Mouse (Mus musculus) MEL (cell line): Measurements from ENCODE around the gene 4930402F06Rik.

Source experiments
- CTCF ChIP-seq, 3 experiments: IDR thresholded peaks in 2 of 3; conservative IDR thresholded peaks in 1 of 3; 2 replicates each; pipeline ENCODE4 v1.5.1; 2011 to 2012; ENCODE audit warnings: low read length in 3 of 3, low read depth in 2 of 3, mild to moderate bottlenecking in 2 of 3, improper control_type of control experiment in 1 of 3, inconsistent platforms in 1 of 3, mixed read lengths in 1 of 3, moderate library complexity in 1 of 3; ENCODE audit not compliant: control insufficient read depth in 1 of 3, insufficient read depth in 1 of 3, poor library complexity in 1 of 3, severe bottlenecking in 1 of 3
- ELF1 ChIP-seq: IDR thresholded peaks from 2 replicates; pipeline ENCODE4 v1.6.1; 2014; ENCODE audit warnings: low read depth, mild to moderate bottlenecking, inconsistent platforms, low read length, improper control_type of control experiment, moderate library complexity
- JUND ChIP-seq: IDR thresholded peaks from 2 replicates; pipeline ENCODE4 v1.6.1; 2011; ENCODE audit warnings: low read depth, mild to moderate bottlenecking, improper control_type of control experiment, low read length
- MAX ChIP-seq: IDR thresholded peaks from 2 replicates; pipeline ENCODE4 v1.6.1; 2011; ENCODE audit warnings: low read length, improper control_type of control experiment
- MAZ ChIP-seq: IDR thresholded peaks from 2 replicates; pipeline ENCODE4 v1.6.1; 2012; ENCODE audit warnings: low read depth, mild to moderate bottlenecking, inconsistent platforms, low read length, improper control_type of control experiment
- MYC ChIP-seq: IDR thresholded peaks from 2 replicates; pipeline ENCODE4 v1.6.1; 2011; ENCODE audit warnings: low read depth, mild to moderate bottlenecking, low read length, improper control_type of control experiment, moderate library complexity
- NRF1 ChIP-seq: IDR thresholded peaks from 2 replicates; pipeline ENCODE4 v1.6.1; 2014; ENCODE audit warnings: low read depth, mild to moderate bottlenecking, inconsistent platforms, low read length, improper control_type of control experiment, moderate library complexity; ENCODE audit not compliant: poor library complexity, insufficient read depth, severe bottlenecking
- POLR2A ChIP-seq, 2 experiments: IDR thresholded peaks; 2 replicates each; pipeline ENCODE4 v1.6.1; 2011 to 2012; ENCODE audit warnings: low read length in 2 of 2, mild to moderate bottlenecking in 2 of 2, control low read depth in 1 of 2, improper control_type of control experiment in 1 of 2, low read depth in 1 of 2, moderate library complexity in 1 of 2; ENCODE audit not compliant: control insufficient read depth in 1 of 2, insufficient read depth in 1 of 2, poor library complexity in 1 of 2
- POLR2AphosphoS2 ChIP-seq: IDR thresholded peaks from 2 replicates; pipeline ENCODE4 v1.6.1; 2011; ENCODE audit warnings: low read length, improper control_type of control experiment
- SIN3A ChIP-seq: IDR thresholded peaks from 2 replicates; pipeline ENCODE4 v1.6.1; 2012; ENCODE audit warnings: low read length, improper control_type of control experiment, inconsistent platforms
- ZC3H11A ChIP-seq: IDR thresholded peaks from 2 replicates; pipeline ENCODE4 v1.6.1; 2012; ENCODE audit warnings: low read depth, mild to moderate bottlenecking, inconsistent platforms, low read length, improper control_type of control experiment
- ZKSCAN1 ChIP-seq: IDR thresholded peaks from 2 replicates; pipeline ENCODE4 v1.6.1; 2012; ENCODE audit warnings: low read depth, mild to moderate bottlenecking, inconsistent platforms, low read length, improper control_type of control experiment, moderate library complexity
- ZMIZ1 ChIP-seq: IDR thresholded peaks from 2 replicates; pipeline ENCODE4 v1.6.1; 2012; ENCODE audit warnings: low read depth, mild to moderate bottlenecking, inconsistent platforms, low read length, improper control_type of control experiment, moderate library complexity

- TF ChIP-seq NRF1 (no peak), ZC3H11A (no peak), ZKSCAN1 (no peak), POLR2A (IDR thresholded peaks at IDR 0.05; ENCODE audit: control insufficient read depth in 1 of 2, insufficient read depth in 1 of 2, low read depth in 1 of 2, low read length in 2 of 2, poor library complexity in 1 of 2) (no peak), JUND (no peak), MYC (no peak), ZMIZ1 (no peak), POLR2AphosphoS2 (no peak), CTCF (IDR thresholded peaks at IDR 0.05 in 2 of 3, conservative IDR thresholded peaks at IDR 0.05 in 1 of 3; ENCODE audit: control insufficient read depth in 1 of 3, insufficient read depth in 1 of 3, low read depth in 2 of 3, low read length in 3 of 3, poor library complexity in 1 of 3, severe bottlenecking in 1 of 3) (no peak), MAZ (no peak), SIN3A (no peak), ELF1 (no peak), MAX (no peak)
These were observed 10.3 kb upstream of the 4930402F06Rik start for GRCm38 (mm10) chr2:35407266-35407665.
